ENCODE assay signal across 20 mouse cellular contexts in the genomic region with DNA sequence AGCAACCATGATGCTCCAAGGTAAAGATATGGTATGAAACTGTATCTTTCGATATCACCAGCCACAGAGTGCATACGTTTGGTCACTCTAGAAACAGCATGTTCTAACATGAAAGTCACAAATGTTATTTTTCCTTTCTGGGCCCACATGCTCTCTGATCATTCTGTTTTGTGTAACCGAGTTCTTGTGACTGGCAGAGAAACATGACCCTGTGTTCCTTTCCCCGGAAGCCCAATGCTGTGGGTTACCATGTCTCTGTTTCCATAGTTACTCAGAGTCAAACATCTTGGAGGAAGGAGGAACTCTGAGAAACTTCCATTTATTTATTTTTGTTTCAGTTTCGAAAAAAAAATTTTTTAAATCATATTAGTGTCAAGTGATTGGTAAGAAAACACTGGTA. TPM values are rescaled to one million over a fixed set of nuclear protein-coding genes. Genes with fewer than 3 reads are reported as not detected.
DNase-seq lines count a peak whose midpoint lies in the region; ATAC-seq and TF ChIP-seq lines count a peak whose summit lies in the region.
"Had no signal": no experiment of that assay in that cellular context is flagged by ENCODE, and none has a peak within 500 bp of the region (broad histone marks: within the 10 kb centered on the region; RNA-seq: fewer than 3 reads in every experiment).

No protein-coding gene starts in this region.

- in situ Hi-C loops in CH12.LX (cut with MboI; ENCODE audit: low pct_ligation_motif_present, low pct_unique_long_range_greater_than_20kb, low sequenced_read_pairs), result loop anchor here (25.0 kb wide), 1 partner anchor 375 kb away; no protein-coding TSS in a partner anchor

- TF ChIP-seq CTCF in CH12.LX (conservative IDR thresholded peaks at IDR 0.05 in 1 of 2, IDR thresholded peaks at IDR 0.05 in 1 of 2; ENCODE audit: low read depth in 2 of 2, low read length in 2 of 2), result no peak
- no peak for TF ChIP-seq CTCF in small intestine, adult 2 months (IDR thresholded peaks at IDR 0.05; ENCODE audit: extremely low read depth, insufficient read length, insufficient replicate concordance, low read depth, low read length)

- H3K27ac ChIP-seq in CH12.LX (ENCODE audit: insufficient read depth, low read depth), result peak overlapping the region; percentile 100
- peak overlapping the region; percentile 86 for H3K27ac ChIP-seq in small intestine, adult 2 months (ENCODE audit: insufficient read depth, low read depth, low read length)
- H3K27ac ChIP-seq: embryonic facial prominence, embryonic 13.5 days; heart, adult 2 months; intestine, embryonic 15.5 days; kidney, postnatal 0 days; liver, embryonic 15.5 days; midbrain, embryonic 10.5 days had no signal

- H3K36me3 ChIP-seq in CH12.LX (replicated peaks in 1 of 2; ENCODE audit: control insufficient read depth in 1 of 2, insufficient read depth in 1 of 2, low read length in 1 of 2), result no peaks in the 10 kb centered on the region
- H3K36me3 ChIP-seq in small intestine, adult 2 months (ENCODE audit: control insufficient read depth, insufficient read depth, low read length), result no peaks in the 10 kb centered on the region
- H3K36me3 ChIP-seq: embryonic facial prominence, embryonic 13.5 days; intestine, embryonic 15.5 days; liver, embryonic 15.5 days; midbrain, embryonic 10.5 days had no signal

- TF ChIP-seq EP300 in CH12.LX (IDR thresholded peaks at IDR 0.05; ENCODE audit: low read length), result peak; percentile 68; the same call in 1 of the 2 replicates

- DNase-seq in lung, postnatal 25 days (ENCODE audit: low spot score), result peak; percentile 49
- DNase-seq in lung, postnatal 14 days, result no peak
- peak; percentile 86 for DNase-seq in CH12.LX (ENCODE audit: extremely low read depth)
- DNase-seq in retina, postnatal 1 day, result no peak
- DNase-seq: cerebellum, postnatal 25 days; heart, adult 2 months; heart, postnatal 4 days; layer of hippocampus, adult 9-11 months; right cerebral cortex, postnatal 4 days had no signal

- H3K79me2 ChIP-seq in CH12.LX (replicated peaks; ENCODE audit: control insufficient read depth, extremely low read depth, insufficient read depth, poor library complexity, severe bottlenecking), result no peaks in the 10 kb centered on the region

- no peaks in the 10 kb centered on the region for H3K27me3 ChIP-seq in CH12.LX (replicated peaks)
- H3K27me3 ChIP-seq in small intestine, adult 2 months (ENCODE audit: control insufficient read depth, insufficient read depth, low read length), result no peaks in the 10 kb centered on the region
- H3K27me3 ChIP-seq: embryonic facial prominence, embryonic 13.5 days; intestine, embryonic 15.5 days; liver, embryonic 15.5 days had no signal

- H3K4me3 ChIP-seq in CH12.LX (replicated peaks in 1 of 3; ENCODE audit: low read depth in 2 of 3, low read length in 2 of 3, poor library complexity in 1 of 3), result peak overlapping the region in 2 of 3 experiments; percentile 23 to 43
- no peak overlapping the region for H3K4me3 ChIP-seq in small intestine, adult 2 months (ENCODE audit: low read depth, low read length)
- H3K4me3 ChIP-seq: embryonic facial prominence, embryonic 13.5 days; heart, adult 2 months; intestine, embryonic 15.5 days; liver, embryonic 15.5 days; midbrain, embryonic 10.5 days; myocyte had no signal

- H3K4me2 ChIP-seq in CH12.LX (ENCODE audit: insufficient read depth, low read depth, poor library complexity, severe bottlenecking), result peak overlapping the region; percentile 88
- H3K4me2 ChIP-seq: embryonic facial prominence, embryonic 13.5 days; intestine, embryonic 15.5 days; liver, embryonic 15.5 days had no signal

- no peak for TF ChIP-seq RAD21 in CH12.LX (IDR thresholded peaks at IDR 0.05; ENCODE audit: low read depth, low read length)

- H3K9ac ChIP-seq in CH12.LX (ENCODE audit: insufficient read depth, low read depth), result peak overlapping the region; percentile 69
- H3K9ac ChIP-seq: embryonic facial prominence, embryonic 13.5 days; intestine, embryonic 15.5 days; liver, embryonic 15.5 days had no signal

- no peak for TF ChIP-seq POLR2A in CH12.LX (IDR thresholded peaks at IDR 0.05; ENCODE audit: low read depth, low read length)
- TF ChIP-seq POLR2A in small intestine, adult 2 months (IDR thresholded peaks at IDR 0.05; ENCODE audit: low read depth, low read length), result no peak

- WGBS in small intestine, adult 2 months, result 70% methylated on average over 5 of the region's 5 CpGs

- peaks cover 22 to 36% of the 10 kb centered on the region in 2 experiments for H3K4me1 ChIP-seq in CH12.LX (ENCODE audit: control insufficient read depth in 1 of 2, insufficient read depth in 2 of 2)
- no peaks in the 10 kb centered on the region for H3K4me1 ChIP-seq in small intestine, adult 2 months (ENCODE audit: control insufficient read depth, insufficient read depth, insufficient read length, low read length)
- H3K4me1 ChIP-seq: embryonic facial prominence, embryonic 13.5 days; intestine, embryonic 15.5 days; liver, embryonic 15.5 days; midbrain, embryonic 10.5 days had no signal

- dilution Hi-C loops in CH12.LX (cut with MboI; ENCODE audit: extremely low pct_ligation_motif_present, extremely low pct_unique_long_range_greater_than_20kb, low sequenced_read_pairs), result no loop called here

- ATAC-seq in inflammation-experienced regulatory T-cells, adult 6 months, result peak; percentile 36
- ATAC-seq in cerebellum, adult (ENCODE audit: insufficient number of reproducible peaks, low FRiP score, low TSS enrichment), result no peak
- ATAC-seq: intestine, embryonic 15.5 days; Patski had no signal

- H3K9me3 ChIP-seq in CH12.LX (replicated peaks; ENCODE audit: low read length), result no peaks in the 10 kb centered on the region
- H3K9me3 ChIP-seq: embryonic facial prominence, embryonic 13.5 days; intestine, embryonic 15.5 days; liver, embryonic 15.5 days; midbrain, embryonic 10.5 days had no signal

TF ChIP-seq in CH12.LX, 34 proteins besides CTCF, POLR2A, EP300 and RAD21:
- TF ChIP-seq MXI1 (IDR thresholded peaks at IDR 0.05; ENCODE audit: low read depth, low read length) (peak; percentile 88), MYC (IDR thresholded peaks at IDR 0.05; ENCODE audit: low read depth, low read length) (peak; percentile 85), CHD2 (IDR thresholded peaks at IDR 0.05; ENCODE audit: low read length) (no peak), MAX (IDR thresholded peaks at IDR 0.05; ENCODE audit: low read length) (peak; percentile 68), CHD1 (IDR thresholded peaks at IDR 0.05; ENCODE audit: low read depth, low read length) (peak; percentile 86), ZNF384 (IDR thresholded peaks at IDR 0.05; ENCODE audit: low read depth, low read length) (peak; percentile 41; the same call in 1 of the 2 replicates), RCOR1 (conservative IDR thresholded peaks at IDR 0.05; ENCODE audit: low read depth, low read length) (0 out of 2 replicates have a peak, but pooled peaks have one; percentile 7), TCF12 (IDR thresholded peaks at IDR 0.05; ENCODE audit: low read depth, low read length) (peak; percentile 58), SIN3A (IDR thresholded peaks at IDR 0.05; ENCODE audit: low read length) (peak; percentile 80), JUND (conservative IDR thresholded peaks at IDR 0.05; ENCODE audit: low read depth, low read length) (no peak), E2F4 (IDR thresholded peaks at IDR 0.05; ENCODE audit: insufficient replicate concordance, low read depth, low read length) (no peak; the same call in 1 of the 2 replicates), ELF1 (IDR thresholded peaks at IDR 0.05; ENCODE audit: low read depth, low read length) (peak; percentile 82), NRF1 (IDR thresholded peaks at IDR 0.05; ENCODE audit: low read depth, low read length) (no peak), ETS1 (conservative IDR thresholded peaks at IDR 0.05; ENCODE audit: low read depth, low read length) (peak; percentile 62; the same call in 1 of the 2 replicates), BHLHE40 (IDR thresholded peaks at IDR 0.05; ENCODE audit: low read depth, low read length) (peak; percentile 29; the same call in 1 of the 2 replicates), IRF4 (IDR thresholded peaks at IDR 0.05; ENCODE audit: low read depth, low read length) (peak; percentile 28; the same call in 1 of the 2 replicates)

RNA-seq across cellular contexts. Expression of gene Ccdc146, which starts 12.4 kb away (rescaled TPM):
- not detected in 2 replicates for total RNA-seq in CH12.LX (2012; rRNA removed)
- total RNA-seq in CH12.LX (2014; rRNA removed), result 0.17 and 0.27 TPM in 2 replicates
- 0.21 and 0.57 TPM in 2 replicates for polyA plus RNA-seq in CH12.LX (2012; ENCODE audit: insufficient read length, low read depth)
- 1 to 10 TPM in 1 of 3 experiments, under 1 TPM in 2; 0.28 to 1.7 (median 0.70) TPM for polyA plus RNA-seq in inflammation-experienced regulatory T-cells, adult 6 months (2017; shearing (Covaris generic))
- not detected in 2 replicates for polyA plus RNA-seq in small intestine, adult 2 months (2012; rRNA removed)
- total RNA-seq: adrenal gland, adult 18-20 months had no signal
- polyA plus RNA-seq: embryonic facial prominence, embryonic 13.5 days; liver, embryonic 15.5 days; myocyte had no signal

RNA-seq across cellular contexts. Expression of gene Fam185a, which starts 12.7 kb away (rescaled TPM):
- total RNA-seq in CH12.LX (2012; rRNA removed) (16.0 and 16.1 TPM in 2 replicates), CH12.LX (2014; rRNA removed) (30.6 and 32.1 TPM in 2 replicates)
- 12.5 and 13.4 TPM in 2 replicates for polyA plus RNA-seq in CH12.LX (2012; ENCODE audit: insufficient read length, low read depth)
- 1 to 10 TPM; 2.4 to 4.8 (median 2.7) TPM for polyA plus RNA-seq in inflammation-experienced regulatory T-cells, adult 6 months (2017; shearing (Covaris generic))
- 1.7 and 2.3 TPM in 2 replicates for polyA plus RNA-seq in small intestine, adult 2 months (2012; rRNA removed)

RNA-seq across cellular contexts. Expression of gene Fgl2, which starts 39.6 kb away (rescaled TPM):
- total RNA-seq in CH12.LX (2012; rRNA removed) (7.9 and 10.4 TPM in 2 replicates), CH12.LX (2014; rRNA removed) (0.59 and 0.61 TPM in 2 replicates)
- polyA plus RNA-seq in CH12.LX (2012; ENCODE audit: insufficient read length, low read depth), result 0.41 and 0.48 TPM in 2 replicates
- polyA plus RNA-seq in inflammation-experienced regulatory T-cells, adult 6 months (2017; shearing (Covaris generic)), result 10 to 100 TPM; 20.4 to 31.5 (median 24.2) TPM
- 12.4 and 19.0 TPM in 2 replicates for polyA plus RNA-seq in small intestine, adult 2 months (2012; rRNA removed)
- polyA plus RNA-seq: Patski had no signal

Comparison
In these comparisons a context has a peak if more than half of its experiments do, and no peak if none do; other contexts are left out.
1. DNase-seq: peak in lung, postnatal 25 days (single experiment) and CH12.LX (single experiment); none in lung, postnatal 14 days (single experiment) and retina, postnatal 1 day (single experiment).